Mouse (Mus musculus): ENCODE measurements at regions not wholly inside any gene's neighbourhood (a gene's known extent, or its start where the extent isn't known, plus 50 kb on each side); places are given as distances from the start of the nearest gene placed in this dataset.
"Not testable (repeated sequence)": the region's sequence is repeated elsewhere in the genome, so short reads cannot be mapped to it uniquely, and the experiment has no call there.

DNA sequence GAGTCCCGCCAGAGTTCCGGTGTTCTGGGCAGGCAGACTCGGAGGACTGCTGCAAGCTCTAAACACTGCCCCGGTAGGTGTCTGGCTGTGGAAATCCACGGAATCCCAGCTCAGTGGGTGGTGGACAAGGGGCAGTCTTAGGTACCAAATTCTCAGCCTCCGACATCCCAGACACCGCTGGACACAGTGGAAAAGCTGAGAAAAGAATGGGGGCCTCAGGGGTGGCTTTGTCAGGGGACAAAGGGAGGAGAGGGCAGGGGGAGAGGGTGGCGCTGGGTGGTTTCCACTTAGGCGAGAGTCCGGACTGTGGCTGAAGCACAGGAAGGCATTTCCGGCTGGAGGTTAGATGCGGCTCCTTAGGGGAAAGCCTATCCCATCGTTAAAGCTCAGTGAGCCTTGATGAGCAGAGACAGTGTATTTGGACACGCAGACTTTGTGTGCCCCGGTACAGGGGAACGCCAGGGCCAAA is 217.5 kb upstream of the Zpld1 start:
- no peak overlapping the region for H3K4me3 ChIP-seq (ENCODE audit: insufficient read depth, low read length)
- H3K27ac ChIP-seq (ENCODE audit: insufficient read depth, low read length): no peak overlapping the region

DNA sequence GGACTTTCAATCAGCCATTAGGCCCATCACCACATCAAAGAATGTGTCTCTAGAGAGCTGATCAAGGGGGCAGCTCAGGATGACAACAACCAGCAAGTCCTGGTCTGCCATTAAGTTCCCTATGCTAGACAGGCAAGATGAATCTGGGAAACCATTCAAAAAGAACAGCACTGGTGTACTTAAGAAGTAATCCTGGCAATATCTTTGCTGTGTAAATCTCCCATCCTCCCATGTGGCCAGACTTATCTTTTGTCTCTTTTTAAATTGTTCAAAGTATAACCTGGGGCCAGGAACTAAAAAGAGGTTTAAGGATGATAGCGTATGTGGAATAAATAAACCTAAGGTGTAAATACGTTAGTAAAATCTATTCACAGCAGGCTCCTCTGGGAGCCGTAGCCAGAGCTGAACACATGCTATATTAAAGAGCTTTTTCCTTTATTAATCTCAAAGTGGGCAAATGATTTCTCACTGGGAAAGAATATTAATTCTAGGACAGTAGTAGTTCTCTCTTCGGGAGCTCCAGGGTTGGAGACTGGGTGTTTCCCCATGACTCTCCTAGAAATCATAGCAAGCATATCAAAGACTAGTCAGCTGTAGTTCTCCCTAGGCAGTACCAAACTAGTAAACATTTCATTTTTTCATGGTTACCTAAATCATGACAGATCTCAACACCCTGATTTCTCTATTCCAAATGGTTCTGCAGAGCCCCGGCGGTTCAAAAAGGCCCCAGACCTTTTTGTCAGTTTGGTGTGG is 216.8 kb upstream of the Zpld1 start:
- TF ChIP-seq CTCF (IDR thresholded peaks at IDR 0.05; ENCODE audit: extremely low read depth, insufficient read depth, low read length) (no peak), POLR2A (IDR thresholded peaks at IDR 0.05; ENCODE audit: extremely low read depth, insufficient read depth, low read length) (no peak)
- H3K27ac ChIP-seq (ENCODE audit: insufficient read depth, low read length): no peak overlapping the region
- no peak overlapping the region for H3K4me3 ChIP-seq (ENCODE audit: insufficient read depth, low read length)
- H3K4me1 ChIP-seq (ENCODE audit: control insufficient read depth, insufficient read depth, low read length): no peaks in the 10 kb centered on the region

More for the DNA sequence above, 217.5 kb upstream of the Zpld1 start:
- TF ChIP-seq CTCF (IDR thresholded peaks at IDR 0.05; ENCODE audit: extremely low read depth, insufficient read depth, low read length): no peak
- TF ChIP-seq POLR2A (IDR thresholded peaks at IDR 0.05; ENCODE audit: extremely low read depth, insufficient read depth, low read length): no peak
- H3K4me1 ChIP-seq (ENCODE audit: control insufficient read depth, insufficient read depth, low read length): no peaks in the 10 kb centered on the region

- H3K4me3 ChIP-seq (ENCODE audit: insufficient read depth, low read length): no peak overlapping the region
- no peak for TF ChIP-seq CTCF (IDR thresholded peaks at IDR 0.05; ENCODE audit: extremely low read depth, insufficient read depth, low read length)
- no peak for TF ChIP-seq POLR2A (IDR thresholded peaks at IDR 0.05; ENCODE audit: extremely low read depth, insufficient read depth, low read length)
- H3K27ac ChIP-seq (ENCODE audit: insufficient read depth, low read length): no peak overlapping the region
- H3K4me1 ChIP-seq (ENCODE audit: control insufficient read depth, insufficient read depth, low read length): no peaks in the 10 kb centered on the region
These were observed 207.1 kb upstream of the Zpld1 start for GRCm38 (mm10) chr16:55504796-55505413.

DNA sequence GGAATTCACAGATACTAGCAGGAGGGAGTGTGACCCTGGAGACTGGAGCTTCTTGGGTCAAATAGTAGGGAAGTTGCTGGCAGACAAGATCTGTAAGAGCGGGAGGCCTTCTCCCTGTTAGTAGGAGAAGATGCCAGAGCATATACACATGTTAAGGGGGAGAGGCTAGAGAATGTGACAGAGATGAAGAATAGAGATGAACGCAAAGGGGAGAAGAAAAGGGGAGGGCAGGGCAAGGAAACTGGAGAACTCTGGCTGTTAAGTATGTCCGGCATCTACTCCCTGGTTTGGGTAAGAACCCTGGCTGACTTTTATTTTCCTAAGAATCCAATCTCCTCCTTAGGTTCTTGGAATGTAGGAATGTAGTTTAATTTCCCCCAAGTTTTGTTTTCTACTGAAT is 206.5 kb upstream of the Zpld1 start:
- no peak overlapping the region for H3K4me3 ChIP-seq (ENCODE audit: insufficient read depth, low read length)
- no peaks in the 10 kb centered on the region for H3K4me1 ChIP-seq (ENCODE audit: control insufficient read depth, insufficient read depth, low read length)
- H3K27ac ChIP-seq (ENCODE audit: insufficient read depth, low read length): no peak overlapping the region
- no peak for TF ChIP-seq CTCF (IDR thresholded peaks at IDR 0.05; ENCODE audit: extremely low read depth, insufficient read depth, low read length)
- no peak for TF ChIP-seq POLR2A (IDR thresholded peaks at IDR 0.05; ENCODE audit: extremely low read depth, insufficient read depth, low read length)

DNA sequence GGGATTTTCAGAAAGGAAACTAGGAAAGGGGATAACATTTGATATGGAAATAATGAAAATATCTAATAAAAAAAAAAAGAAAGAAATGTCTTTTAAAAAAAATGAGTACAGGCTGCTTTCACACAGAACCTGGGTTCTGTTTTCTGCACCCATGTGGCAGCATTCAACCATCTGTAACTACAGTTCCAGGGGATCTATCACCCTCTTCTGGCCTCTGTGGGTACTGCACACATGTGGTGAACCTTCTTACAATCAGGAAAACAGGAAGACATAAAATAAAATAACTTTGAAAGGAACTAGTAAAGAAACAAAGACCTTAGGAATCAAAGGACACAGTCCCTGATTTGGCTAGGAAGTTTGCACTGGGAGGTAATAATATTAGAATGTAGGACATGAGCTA is 205.5 kb upstream of the Zpld1 start:
- Histone ChIP-seq H3K27ac (ENCODE audit: insufficient read depth, low read length) (no peak overlapping the region), H3K4me3 (ENCODE audit: insufficient read depth, low read length) (no peak overlapping the region), H3K4me1 (ENCODE audit: control insufficient read depth, insufficient read depth, low read length) (no peaks in the 10 kb centered on the region)
- TF ChIP-seq POLR2A (IDR thresholded peaks at IDR 0.05; ENCODE audit: extremely low read depth, insufficient read depth, low read length): no peak
- no peak for TF ChIP-seq CTCF (IDR thresholded peaks at IDR 0.05; ENCODE audit: extremely low read depth, insufficient read depth, low read length)

DNA sequence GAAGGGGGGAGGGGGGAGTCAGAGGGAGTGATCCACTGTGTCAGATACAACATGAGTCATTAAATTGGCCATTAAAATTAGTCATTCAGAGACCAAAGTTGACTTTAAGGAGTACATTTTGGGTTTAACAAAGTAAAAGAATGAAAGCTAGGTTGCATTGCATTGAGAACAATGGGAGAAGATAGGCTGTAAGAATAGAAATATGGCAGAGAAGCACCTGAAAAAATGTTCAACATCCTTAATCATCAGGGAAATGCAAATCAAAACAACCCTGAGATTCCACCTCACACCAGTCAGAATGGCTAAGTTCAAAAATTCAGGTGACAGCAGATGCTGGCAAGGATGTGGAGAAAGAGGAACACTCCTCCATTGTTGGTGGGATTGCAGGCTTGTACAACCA is 202.0 kb upstream of the Zpld1 start:
- not testable (repeated sequence) for H3K4me1 ChIP-seq (ENCODE audit: control insufficient read depth, insufficient read depth, low read length); H3K27ac ChIP-seq (ENCODE audit: insufficient read depth, low read length); H3K4me3 ChIP-seq (ENCODE audit: insufficient read depth, low read length)

DNA sequence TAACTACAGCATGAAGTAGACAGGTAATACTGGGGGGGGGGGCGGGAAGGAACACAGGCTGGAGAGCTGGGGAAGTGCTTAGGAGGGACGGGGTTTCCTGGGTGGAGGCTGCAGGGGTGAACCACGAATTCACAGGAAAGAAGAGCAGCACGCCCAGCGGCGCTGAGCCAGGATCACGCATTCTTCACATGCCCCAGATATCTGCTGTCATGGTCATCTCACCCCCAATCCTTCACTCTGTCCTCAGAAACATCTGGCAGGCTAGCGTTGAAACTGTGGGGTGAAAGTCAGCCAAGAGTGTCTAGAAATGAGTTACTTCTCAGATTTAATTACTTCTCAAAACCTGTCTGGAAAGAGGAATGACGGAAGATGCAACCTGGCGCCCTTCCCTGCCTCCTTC is 197.3 kb upstream of the Zpld1 start:
- Histone ChIP-seq H3K27ac (ENCODE audit: insufficient read depth, low read length) (no peak overlapping the region), H3K4me1 (ENCODE audit: control insufficient read depth, insufficient read depth, low read length) (no peaks in the 10 kb centered on the region), H3K4me3 (ENCODE audit: insufficient read depth, low read length) (no peak overlapping the region)
- TF ChIP-seq POLR2A (IDR thresholded peaks at IDR 0.05; ENCODE audit: extremely low read depth, insufficient read depth, low read length) (no peak), CTCF (IDR thresholded peaks at IDR 0.05; ENCODE audit: extremely low read depth, insufficient read depth, low read length) (no peak)

DNA sequence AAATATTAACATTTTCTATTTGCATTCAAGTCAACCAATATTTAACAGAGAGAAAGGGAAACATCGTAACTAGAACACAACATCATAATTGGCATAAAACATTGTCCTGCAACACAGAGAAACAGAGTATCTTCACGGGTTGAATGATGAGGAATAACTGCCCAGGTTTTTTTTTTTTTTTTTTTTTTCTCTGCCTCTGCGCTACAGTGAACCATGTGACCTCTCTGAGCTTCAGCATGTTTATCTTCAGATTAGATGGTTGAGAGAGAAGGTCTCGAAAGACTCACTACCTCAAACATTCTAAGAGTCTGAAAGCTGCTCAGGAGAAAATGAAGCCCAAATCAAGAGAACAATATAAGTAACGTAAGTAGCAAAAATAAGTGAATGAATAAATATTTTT is 196.4 kb upstream of the Zpld1 start:
- Histone ChIP-seq H3K4me1 (ENCODE audit: control insufficient read depth, insufficient read depth, low read length) (no peaks in the 10 kb centered on the region), H3K27ac (ENCODE audit: insufficient read depth, low read length) (no peak overlapping the region), H3K4me3 (ENCODE audit: insufficient read depth, low read length) (no peak overlapping the region)
- TF ChIP-seq POLR2A (IDR thresholded peaks at IDR 0.05; ENCODE audit: extremely low read depth, insufficient read depth, low read length): no peak
- TF ChIP-seq CTCF (IDR thresholded peaks at IDR 0.05; ENCODE audit: extremely low read depth, insufficient read depth, low read length): no peak

GRCm38 (mm10) chr16:55492111-55492510 is 194.3 kb upstream of the Zpld1 start:
- H3K27ac ChIP-seq (ENCODE audit: insufficient read depth, low read length): no peak overlapping the region
- TF ChIP-seq POLR2A (IDR thresholded peaks at IDR 0.05; ENCODE audit: extremely low read depth, insufficient read depth, low read length) (no peak), CTCF (IDR thresholded peaks at IDR 0.05; ENCODE audit: extremely low read depth, insufficient read depth, low read length) (no peak)
- no peaks in the 10 kb centered on the region for H3K4me1 ChIP-seq (ENCODE audit: control insufficient read depth, insufficient read depth, low read length)
- no peak overlapping the region for H3K4me3 ChIP-seq (ENCODE audit: insufficient read depth, low read length)

- TF ChIP-seq CTCF (IDR thresholded peaks at IDR 0.05; ENCODE audit: extremely low read depth, insufficient read depth, low read length): no peak
- TF ChIP-seq POLR2A (IDR thresholded peaks at IDR 0.05; ENCODE audit: extremely low read depth, insufficient read depth, low read length): no peak
These were observed 186.6 kb upstream of the Zpld1 start for GRCm38 (mm10) chr16:55484391-55484790.

More at GRCm38 (mm10) chr16:55484391-55484790, 186.6 kb upstream of the Zpld1 start:
- peaks cover 2% of the 10 kb centered on the region; the same call in 1 of the 2 replicates for H3K4me1 ChIP-seq (ENCODE audit: control insufficient read depth, insufficient read depth, low read length)
- no peak overlapping the region for H3K27ac ChIP-seq (ENCODE audit: insufficient read depth, low read length)
- no peak overlapping the region for H3K4me3 ChIP-seq (ENCODE audit: insufficient read depth, low read length)

Measured in cortical plate, adult 2 months (tissue).